Mouse (Mus musculus) layer of hippocampus, postnatal 10 days (tissue): ENCODE measurements around the gene Dcaf6. TPM values are rescaled to one million over a fixed set of nuclear protein-coding genes. Genes with fewer than 3 reads are reported as not detected.

Experiments
- total RNA-seq, 2 experiments: library from RNA; stranded (reverse); gene quantifications; 2 replicates each; pipeline ENCODE4 v1.2.3; 2021

The Dcaf6 gene
- total RNA-seq, 2 experiments from 2014 or later: 79.2 to 81.0 TPM

Other genes starting within 250 kb of the Dcaf6 start
- gene Tiprl, start 223.5 kb downstream of the Dcaf6 start, total RNA-seq: 10 to 100 TPM; 74.4 to 78.0 TPM
- gene Gpr161, start 164.7 kb downstream of the Dcaf6 start, total RNA-seq: 10 to 100 TPM; 49.1 to 50.3 TPM
- 100 to 1,000 TPM; 124 to 128 TPM for gene Mpc2, start 162 bp upstream of the Dcaf6 start, total RNA-seq
- under 1 TPM in 1 of 2 experiments, not detected in 1; 0.55 TPM for gene Adcy10, start 24.7 kb upstream of the Dcaf6 start, total RNA-seq
- 10 to 100 TPM; 78.4 to 83.3 TPM for gene Mpzl1, start 174.1 kb upstream of the Dcaf6 start, total RNA-seq
- 1 to 10 TPM; 6.8 to 6.9 TPM for gene Rcsd1, start 249.3 kb upstream of the Dcaf6 start, total RNA-seq